Mouse (Mus musculus) midbrain, embryonic 15.5 days (tissue): ENCODE results near the gene Ctxn1. TPM values are rescaled to one million over a fixed set of nuclear protein-coding genes. Genes with fewer than 3 reads are reported as not detected.

Experiments used
- ATAC-seq: fragments of 200-750 bp; cut with Nextera tagmentation; replicated peaks from 2 replicates; pipeline ENCODE4 v1.8.0; 2017; ENCODE audit warnings: moderate TSS enrichment
- H3K27ac ChIP-seq: fragments of 300-500 bp; sonication (generic); 2 replicates; pipeline ENCODE4 v1.5.1; 2015; ENCODE audit warnings: mild to moderate bottlenecking, inconsistent platforms
- H3K27me3 ChIP-seq: fragments of 300-500 bp; sonication (generic); replicated peaks from 2 replicates; pipeline ENCODE4 v1.6.1; 2015; ENCODE audit warnings: inconsistent platforms
- H3K36me3 ChIP-seq: fragments of 300-500 bp; sonication (generic); replicated peaks from 2 replicates; pipeline ENCODE4 v1.6.1; 2015; ENCODE audit warnings: inconsistent platforms
- H3K4me1 ChIP-seq: fragments of 300-500 bp; sonication (generic); 2 replicates; pipeline ENCODE4 v1.6.1; 2015; ENCODE audit warnings: inconsistent platforms
- H3K4me2 ChIP-seq: fragments of 300-500 bp; sonication (generic); 2 replicates; pipeline ENCODE4 v1.6.1; 2015; ENCODE audit warnings: inconsistent platforms, mild to moderate bottlenecking, moderate library complexity
- H3K4me3 ChIP-seq: fragments of 300-500 bp; sonication (generic); 2 replicates; pipeline ENCODE4 v1.5.1; 2015; ENCODE audit warnings: mild to moderate bottlenecking, inconsistent platforms
- H3K9ac ChIP-seq: fragments of 300-500 bp; sonication (generic); 2 replicates; pipeline ENCODE4 v1.6.1; 2015; ENCODE audit warnings: mild to moderate bottlenecking, inconsistent platforms
- H3K9me3 ChIP-seq: fragments of 300-500 bp; sonication (generic); 2 replicates; pipeline ENCODE4 v1.6.1; 2016; ENCODE audit warnings: inconsistent platforms
- WGBS: fragments of 180-500 bp; shearing (Covaris S2); methylation state at CpG from one replicate; pipeline ENCODE4 v1.1.7; 2015; ENCODE audit warnings: mixed read lengths; 5-methylcytosine and 5-hydroxymethylcytosine counted together
- polyA plus RNA-seq: library from polyadenylated mRNA; unstranded; fragments of >200 nt; fragmentation: Nextera tagmentation; extraction: Ambion mirVana; gene quantifications from 2 replicates; pipeline ENCODE4 v1.2.1, GENCODE M21; 2015

Ctxn1 gene
- polyA plus RNA-seq = 278 and 306 TPM in 2 replicates

GRCm38 (mm10) chr8:4259125-4259804 lies at the start of gene Ctxn1:
Gene Ctxn1, minus strand, starts transcription at chr8:4259274.
- ATAC-seq = peak; percentile 93
- peak within 1 kb of the TSS; percentile 72 for H3K4me3 ChIP-seq
- H3K36me3 ChIP-seq = peaks cover 31% of the 10 kb centered on the region
- peak within 1 kb of the TSS; percentile 58 for H3K4me2 ChIP-seq
- peaks cover 39% of the 10 kb centered on the region for H3K4me1 ChIP-seq
- H3K9ac ChIP-seq = peak within 1 kb of the TSS; percentile 83
- no peaks in the 10 kb centered on the region for H3K9me3 ChIP-seq
- 5% methylated on average over 31 of the region's 33 CpGs for WGBS
- peak within 1 kb of the TSS; percentile 94 for H3K27ac ChIP-seq
- no peaks in the 10 kb centered on the region for H3K27me3 ChIP-seq

DNA sequence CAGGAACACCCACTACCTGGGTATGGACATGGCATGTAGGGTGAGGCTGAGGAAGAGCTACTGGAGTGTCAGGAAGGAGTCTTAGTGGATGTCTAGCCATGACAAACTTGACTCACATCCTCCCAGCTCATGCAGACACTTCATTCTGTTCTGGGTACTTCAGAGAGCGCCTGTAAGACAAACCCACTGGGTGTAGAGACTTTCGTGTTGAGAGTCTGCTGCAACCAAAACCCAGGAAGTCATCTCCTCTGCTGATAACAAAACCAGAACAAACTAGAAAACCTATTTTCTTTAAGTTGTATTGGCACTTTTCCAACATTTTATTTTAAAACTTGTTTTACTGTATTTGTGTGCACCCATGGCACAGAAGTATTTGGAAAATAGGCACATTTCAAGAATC lies 46.8 kb upstream of the Ctxn1 start:
- Histone ChIP-seq H3K9ac (no peak overlapping the region), H3K27me3 (no peaks in the 10 kb centered on the region), H3K4me3 (no peak overlapping the region), H3K36me3 (peaks cover 48% of the 10 kb centered on the region), H3K4me1 (no peaks in the 10 kb centered on the region), H3K4me2 (no peak overlapping the region), H3K27ac (no peak overlapping the region), H3K9me3 (no peaks in the 10 kb centered on the region)
- WGBS = 95% methylated on average over 2 of the region's 2 CpGs
- ATAC-seq = no peak

GRCm38 (mm10) chr8:4304124-4304547 lies 45.1 kb upstream of the Ctxn1 start:
- no peak overlapping the region for H3K4me2 ChIP-seq
- H3K27me3 ChIP-seq = no peaks in the 10 kb centered on the region
- peaks cover 50% of the 10 kb centered on the region for H3K36me3 ChIP-seq
- H3K27ac ChIP-seq = no peak overlapping the region
- H3K4me1 ChIP-seq = no peaks in the 10 kb centered on the region
- WGBS = 75% methylated on average over 3 of the region's 3 CpGs
- H3K9me3 ChIP-seq = no peaks in the 10 kb centered on the region
- no peak overlapping the region for H3K4me3 ChIP-seq
- no peak overlapping the region for H3K9ac ChIP-seq
- ATAC-seq = no peak

DNA sequence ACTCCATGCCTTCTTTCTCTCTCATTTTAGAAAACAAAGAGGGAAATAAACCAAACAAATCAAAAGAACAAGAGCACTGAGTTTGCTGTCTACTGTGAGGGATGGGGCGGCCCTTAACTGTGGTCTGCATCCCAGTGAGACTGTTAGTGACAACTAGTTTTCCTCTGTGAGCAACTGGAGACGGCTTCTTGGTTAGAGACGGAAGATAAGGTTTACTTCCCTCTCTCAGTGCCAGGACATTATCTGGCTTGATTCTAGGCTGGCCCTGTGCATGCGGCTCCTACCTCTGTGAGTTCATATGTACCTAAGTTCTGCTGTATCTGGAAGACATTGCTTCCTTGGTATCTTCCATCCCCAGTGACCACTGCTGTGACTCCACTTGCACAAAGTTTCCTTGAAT lies 38.7 kb upstream of the Ctxn1 start:
- ATAC-seq = no peak
- Histone ChIP-seq H3K27ac (no peak overlapping the region), H3K4me2 (no peak overlapping the region), H3K9me3 (no peaks in the 10 kb centered on the region), H3K9ac (no peak overlapping the region), H3K36me3 (peaks cover 68% of the 10 kb centered on the region), H3K4me1 (no peaks in the 10 kb centered on the region), H3K4me3 (no peak overlapping the region), H3K27me3 (no peaks in the 10 kb centered on the region)
- 96% methylated on average over 4 of the region's 4 CpGs for WGBS

DNA sequence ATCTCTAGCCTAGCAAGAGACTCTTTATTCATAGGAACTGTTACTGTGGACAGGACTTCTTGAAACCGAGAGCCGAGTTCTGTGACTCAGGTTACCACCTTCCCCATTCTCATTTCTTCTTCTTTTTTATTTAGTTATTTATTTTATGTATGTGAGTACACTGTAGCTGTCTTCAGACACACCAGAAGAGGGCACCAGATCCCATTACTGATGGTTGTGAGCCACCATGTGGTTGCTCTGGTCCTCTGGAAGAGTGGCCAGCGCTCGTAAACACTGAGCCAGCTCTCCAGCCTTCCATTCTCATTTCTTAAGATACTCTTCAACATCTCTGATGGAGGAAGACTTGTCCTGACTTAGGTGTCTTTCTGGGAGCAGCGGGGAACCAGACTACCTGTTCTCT lies 33.7 kb upstream of the Ctxn1 start:
- Histone ChIP-seq H3K9me3 (no peaks in the 10 kb centered on the region), H3K9ac (no peak overlapping the region), H3K36me3 (peaks cover 55% of the 10 kb centered on the region), H3K4me2 (no peak overlapping the region), H3K27me3 (no peaks in the 10 kb centered on the region), H3K27ac (no peak overlapping the region), H3K4me3 (no peak overlapping the region), H3K4me1 (no peaks in the 10 kb centered on the region)
- no peak for ATAC-seq
- WGBS = 89% methylated on average over 5 of the region's 5 CpGs

GRCm38 (mm10) chr8:4276111-4276465 lies 17.0 kb upstream of the Ctxn1 start:
- Histone ChIP-seq H3K27ac (peak overlapping the region; percentile 83), H3K27me3 (no peaks in the 10 kb centered on the region), H3K9me3 (no peaks in the 10 kb centered on the region), H3K4me2 (peak overlapping the region; percentile 85), H3K4me1 (peaks cover 15% of the 10 kb centered on the region), H3K4me3 (peak overlapping the region; percentile 72), H3K9ac (peak overlapping the region; percentile 67), H3K36me3 (0 out of 2 replicates have a peak, but pooled peaks cover 6% of the 10 kb centered on the region)
- ATAC-seq = no peak
- 23% methylated on average over 9 of the region's 9 CpGs for WGBS

- Histone ChIP-seq H3K4me2 (peak within 1 kb of the TSS; percentile 85), H3K36me3 (0 out of 2 replicates have a peak, but pooled peaks cover 6% of the 10 kb centered on the region), H3K9me3 (no peaks in the 10 kb centered on the region), H3K4me3 (peak within 1 kb of the TSS; percentile 72), H3K9ac (peak within 1 kb of the TSS; percentile 67), H3K4me1 (peaks cover 15% of the 10 kb centered on the region), H3K27me3 (no peaks in the 10 kb centered on the region), H3K27ac (peak within 1 kb of the TSS; percentile 83)
- under 1% methylated on average over 39 of the region's 39 CpGs for WGBS
- ATAC-seq = peak; percentile 98
Observed at GRCm38 (mm10) chr8:4275275-4276110, 16.4 kb upstream of the Ctxn1 start, which contains the start of gene Timm44. Gene Timm44, minus strand, starts transcription at chr8:4275913.

DNA sequence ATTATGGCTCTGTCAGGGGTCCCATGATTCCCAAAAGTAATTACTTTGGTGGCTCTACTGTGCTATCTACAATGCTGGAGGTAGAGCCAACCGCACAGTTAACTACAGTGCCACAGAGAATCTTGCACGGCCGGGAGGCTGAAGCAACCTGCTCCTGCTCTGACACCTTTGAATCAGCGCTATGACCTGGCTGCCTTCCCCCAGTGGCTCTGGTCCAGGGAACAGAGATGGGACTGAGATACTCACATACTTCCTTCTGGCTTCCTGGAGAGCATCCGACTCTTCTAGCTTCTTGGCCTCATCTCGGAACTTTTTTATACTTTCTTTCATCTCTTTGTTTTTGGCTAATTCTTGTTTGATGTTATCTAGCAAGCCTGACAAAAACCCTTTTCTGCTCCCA lies 10.5 kb upstream of the Ctxn1 start:
- no peak for ATAC-seq
- Histone ChIP-seq H3K4me1 (peaks cover 3% of the 10 kb centered on the region; the same call in 1 of the 2 replicates), H3K9ac (no peak overlapping the region), H3K4me3 (no peak overlapping the region), H3K27ac (no peak overlapping the region), H3K9me3 (no peaks in the 10 kb centered on the region), H3K27me3 (no peaks in the 10 kb centered on the region), H3K4me2 (no peak overlapping the region), H3K36me3 (peaks cover 47% of the 10 kb centered on the region)
- WGBS = 92% methylated on average over 6 of the region's 6 CpGs

- Histone ChIP-seq H3K36me3 (peaks cover 52% of the 10 kb centered on the region), H3K4me3 (no peak overlapping the region), H3K27ac (no peak overlapping the region), H3K9me3 (no peaks in the 10 kb centered on the region), H3K9ac (no peak overlapping the region), H3K4me2 (no peak overlapping the region), H3K4me1 (no peaks in the 10 kb centered on the region), H3K27me3 (no peaks in the 10 kb centered on the region)
- WGBS = 81% methylated on average over 15 of the region's 15 CpGs
- ATAC-seq = no peak
Observed at GRCm38 (mm10) chr8:4267627-4268026, 8.6 kb upstream of the Ctxn1 start.

DNA sequence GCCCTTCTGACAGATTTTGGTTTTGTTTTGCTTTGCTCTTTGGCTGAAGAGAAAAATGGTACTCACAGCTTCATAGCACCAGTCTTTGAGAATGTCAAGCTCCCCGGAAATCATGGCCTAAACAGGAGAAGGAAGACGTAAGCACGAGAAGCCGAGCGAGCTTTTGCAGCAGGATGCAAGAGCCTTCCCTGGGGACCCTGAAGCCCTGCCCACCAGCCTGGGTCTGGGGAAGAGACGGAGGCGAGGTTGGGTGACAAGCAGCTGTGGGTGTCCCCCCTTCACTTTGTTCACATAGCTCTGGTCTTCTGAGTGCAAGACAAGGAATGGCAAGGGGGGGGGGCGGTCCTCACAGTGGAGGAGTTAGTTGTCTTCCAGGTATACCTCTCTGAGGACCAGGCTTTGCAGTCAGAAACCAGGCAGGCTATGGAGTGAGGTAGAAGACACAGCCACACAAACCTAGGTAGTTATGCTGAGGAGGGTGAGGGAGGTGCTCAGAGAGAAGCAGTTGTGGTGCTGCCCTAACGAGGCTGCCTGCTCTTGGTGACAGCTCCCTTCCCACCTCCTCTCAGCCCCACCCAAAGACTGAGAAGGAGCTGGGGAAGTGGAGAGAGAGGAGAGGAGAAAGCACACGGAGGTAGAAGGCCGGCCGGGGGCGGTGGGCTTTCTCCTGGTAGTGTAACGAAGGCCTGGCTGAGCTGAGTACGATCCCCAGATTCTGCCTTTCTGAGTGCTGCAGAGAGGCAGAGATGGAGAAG lies 6.3 kb upstream of the Ctxn1 start:
- no peaks in the 10 kb centered on the region for H3K27me3 ChIP-seq
- WGBS = 94% methylated on average over 15 of the region's 15 CpGs
- no peak overlapping the region for H3K4me3 ChIP-seq
- H3K4me1 ChIP-seq = no peaks in the 10 kb centered on the region
- no peaks in the 10 kb centered on the region for H3K9me3 ChIP-seq
- no peak overlapping the region for H3K9ac ChIP-seq
- peaks cover 50% of the 10 kb centered on the region for H3K36me3 ChIP-seq
- no peak for ATAC-seq
- H3K27ac ChIP-seq = no peak overlapping the region
- H3K4me2 ChIP-seq = no peak overlapping the region

- Histone ChIP-seq H3K9ac (no peak overlapping the region), H3K36me3 (peaks cover 41% of the 10 kb centered on the region), H3K4me3 (no peak overlapping the region), H3K27me3 (no peaks in the 10 kb centered on the region), H3K9me3 (no peaks in the 10 kb centered on the region), H3K4me2 (no peak overlapping the region), H3K4me1 (peaks cover 8% of the 10 kb centered on the region), H3K27ac (no peak overlapping the region)
- no peak for ATAC-seq
- 96% methylated on average over 8 of the region's 8 CpGs for WGBS
Observed at GRCm38 (mm10) chr8:4263105-4263791, 4.2 kb upstream of the Ctxn1 start.
